Mouse (Mus musculus) thymus, adult 2 months (tissue): ENCODE results near the gene 0610040J01Rik.

ENCODE experiments used
- CTCF ChIP-seq: fragments of 200-500 bp; IDR thresholded peaks from 2 replicates; pipeline ENCODE4 v1.5.1; 2012; ENCODE audit warnings: mild to moderate bottlenecking, control low read depth, low read length, moderate library complexity, borderline replicate concordance; ENCODE audit not compliant: control insufficient read depth, poor library complexity, insufficient read depth; ENCODE audit errors: extremely low read depth
- POLR2A ChIP-seq: fragments of 200-500 bp; IDR thresholded peaks from 2 replicates; pipeline ENCODE4 v1.6.1; 2012; ENCODE audit warnings: mild to moderate bottlenecking, low read length, control low read depth, moderate library complexity; ENCODE audit not compliant: control insufficient read depth, poor library complexity, insufficient read depth; ENCODE audit errors: extremely low read depth

- TF ChIP-seq POLR2A (no peak), CTCF (no peak)
Observed at GRCm38 (mm10) chr5:63947526-63947925, 135.4 kb downstream of the 0610040J01Rik start.
